Mouse (Mus musculus): ENCODE measurements around the gene Chil1.

Gene Chil1

GRCm38 (mm10) chr1:134222122-134223055, 40.4 kb downstream of the Chil1 start:
- no peaks in the 10 kb centered on the region for H3K9me3 ChIP-seq (ENCODE audit: low read length)
- peaks cover 60% of the 10 kb centered on the region for H3K27me3 ChIP-seq (ENCODE audit: insufficient read depth, low read length)
- H3K4me1 ChIP-seq (replicated peaks; ENCODE audit: low read depth, low read length): peaks cover 20% of the 10 kb centered on the region
- no peak overlapping the region for H3K4me3 ChIP-seq (replicated peaks; ENCODE audit: low read length)
- no peak for TF ChIP-seq CTCF (conservative IDR thresholded peaks at IDR 0.05; ENCODE audit: low read length)
- TF ChIP-seq NANOG (IDR thresholded peaks at IDR 0.05; ENCODE audit: borderline replicate concordance, low read length): no peak
- no peak for TF ChIP-seq POU5F1 (IDR thresholded peaks at IDR 0.05; ENCODE audit: borderline replicate concordance, low read length)
- H3K36me3 ChIP-seq (ENCODE audit: insufficient read depth, low read length): no peaks in the 10 kb centered on the region

- Histone ChIP-seq H3K27me3 (ENCODE audit: insufficient read depth, low read length) (peaks cover 47% of the 10 kb centered on the region), H3K4me1 (replicated peaks; ENCODE audit: low read depth, low read length) (peaks cover 8% of the 10 kb centered on the region), H3K9me3 (ENCODE audit: low read length) (no peaks in the 10 kb centered on the region), H3K36me3 (ENCODE audit: insufficient read depth, low read length) (no peaks in the 10 kb centered on the region), H3K4me3 (replicated peaks; ENCODE audit: low read length) (no peak overlapping the region)
- TF ChIP-seq NANOG (IDR thresholded peaks at IDR 0.05; ENCODE audit: borderline replicate concordance, low read length) (no peak), POU5F1 (IDR thresholded peaks at IDR 0.05; ENCODE audit: borderline replicate concordance, low read length) (no peak), CTCF (conservative IDR thresholded peaks at IDR 0.05; ENCODE audit: low read length) (no peak)
Observed at GRCm38 (mm10) chr1:134224649-134225227, 42.8 kb downstream of the Chil1 start.

- Histone ChIP-seq H3K36me3 (ENCODE audit: insufficient read depth, low read length) (no peaks in the 10 kb centered on the region), H3K4me1 (replicated peaks; ENCODE audit: low read depth, low read length) (peaks cover 8% of the 10 kb centered on the region), H3K9me3 (ENCODE audit: low read length) (no peaks in the 10 kb centered on the region), H3K4me3 (replicated peaks; ENCODE audit: low read length) (no peak overlapping the region), H3K27me3 (ENCODE audit: insufficient read depth, low read length) (peaks cover 52% of the 10 kb centered on the region)
- TF ChIP-seq NANOG (IDR thresholded peaks at IDR 0.05; ENCODE audit: borderline replicate concordance, low read length): no peak
- TF ChIP-seq POU5F1 (IDR thresholded peaks at IDR 0.05; ENCODE audit: borderline replicate concordance, low read length): no peak
- no peak for TF ChIP-seq CTCF (conservative IDR thresholded peaks at IDR 0.05; ENCODE audit: low read length)
Observed at GRCm38 (mm10) chr1:134225375-134225774, 43.4 kb downstream of the Chil1 start.

GRCm38 (mm10) chr1:134226739-134227138, 44.8 kb downstream of the Chil1 start:
- H3K36me3 ChIP-seq (ENCODE audit: insufficient read depth, low read length): no peaks in the 10 kb centered on the region

GRCm38 (mm10) chr1:134229806-134230575, 48.0 kb downstream of the Chil1 start:
- H3K4me1 ChIP-seq (replicated peaks; ENCODE audit: low read depth, low read length): peaks cover 20% of the 10 kb centered on the region
- no peaks in the 10 kb centered on the region for H3K9me3 ChIP-seq (ENCODE audit: low read length)
- TF ChIP-seq CTCF (conservative IDR thresholded peaks at IDR 0.05; ENCODE audit: low read length) (no peak), POU5F1 (IDR thresholded peaks at IDR 0.05; ENCODE audit: borderline replicate concordance, low read length) (no peak), NANOG (IDR thresholded peaks at IDR 0.05; ENCODE audit: borderline replicate concordance, low read length) (no peak)
- no peak overlapping the region for H3K4me3 ChIP-seq (replicated peaks; ENCODE audit: low read length)
- peaks cover 69% of the 10 kb centered on the region for H3K27me3 ChIP-seq (ENCODE audit: insufficient read depth, low read length)
- H3K36me3 ChIP-seq (ENCODE audit: insufficient read depth, low read length): no peaks in the 10 kb centered on the region

More at GRCm38 (mm10) chr1:134226739-134227138, 44.8 kb downstream of the Chil1 start:
- TF ChIP-seq NANOG (IDR thresholded peaks at IDR 0.05; ENCODE audit: borderline replicate concordance, low read length) (no peak), POU5F1 (IDR thresholded peaks at IDR 0.05; ENCODE audit: borderline replicate concordance, low read length) (no peak), CTCF (conservative IDR thresholded peaks at IDR 0.05; ENCODE audit: low read length) (no peak)
- Histone ChIP-seq H3K27me3 (ENCODE audit: insufficient read depth, low read length) (peaks cover 61% of the 10 kb centered on the region), H3K4me1 (replicated peaks; ENCODE audit: low read depth, low read length) (peaks cover 8% of the 10 kb centered on the region), H3K4me3 (replicated peaks; ENCODE audit: low read length) (no peak overlapping the region), H3K9me3 (ENCODE audit: low read length) (no peaks in the 10 kb centered on the region)

- Histone ChIP-seq H3K9me3 (ENCODE audit: low read length) (no peaks in the 10 kb centered on the region), H3K27me3 (ENCODE audit: insufficient read depth, low read length) (peaks cover 69% of the 10 kb centered on the region), H3K36me3 (ENCODE audit: insufficient read depth, low read length) (no peaks in the 10 kb centered on the region), H3K4me1 (replicated peaks; ENCODE audit: low read depth, low read length) (peaks cover 25% of the 10 kb centered on the region), H3K4me3 (replicated peaks; ENCODE audit: low read length) (no peak overlapping the region)
- no peak for TF ChIP-seq NANOG (IDR thresholded peaks at IDR 0.05; ENCODE audit: borderline replicate concordance, low read length)
- no peak for TF ChIP-seq CTCF (conservative IDR thresholded peaks at IDR 0.05; ENCODE audit: low read length)
- TF ChIP-seq POU5F1 (IDR thresholded peaks at IDR 0.05; ENCODE audit: borderline replicate concordance, low read length): no peak
Observed at GRCm38 (mm10) chr1:134230638-134231228, 48.8 kb downstream of the Chil1 start.

- Histone ChIP-seq H3K36me3 (ENCODE audit: insufficient read depth, low read length) (no peaks in the 10 kb centered on the region), H3K27me3 (ENCODE audit: insufficient read depth, low read length) (peaks cover 69% of the 10 kb centered on the region), H3K9me3 (ENCODE audit: low read length) (no peaks in the 10 kb centered on the region), H3K4me3 (replicated peaks; ENCODE audit: low read length) (no peak overlapping the region), H3K4me1 (replicated peaks; ENCODE audit: low read depth, low read length) (peaks cover 31% of the 10 kb centered on the region)
- no peak for TF ChIP-seq POU5F1 (IDR thresholded peaks at IDR 0.05; ENCODE audit: borderline replicate concordance, low read length)
- no peak for TF ChIP-seq CTCF (conservative IDR thresholded peaks at IDR 0.05; ENCODE audit: low read length)
- TF ChIP-seq NANOG (IDR thresholded peaks at IDR 0.05; ENCODE audit: borderline replicate concordance, low read length): no peak
Observed at GRCm38 (mm10) chr1:134231270-134231669, 49.3 kb downstream of the Chil1 start.

Data from E14TG2a.4 (cell line).